Mouse (Mus musculus) midbrain, postnatal 0 days (tissue): ENCODE measurements around the gene Zfp131. TPM values are rescaled to one million over a fixed set of nuclear protein-coding genes. Genes with fewer than 3 reads are reported as not detected.

Experiments used
- ATAC-seq: fragments of 200-750 bp; cut with Nextera tagmentation; 2 replicates; pipeline ENCODE4 v1.8.0; 2017; ENCODE audit warnings: moderate number of reproducible peaks, mild to moderate bottlenecking, moderate TSS enrichment, moderate library complexity; ENCODE audit not compliant: low FRiP score
- DNase-seq: peaks from one replicate; pipeline ENCODE4 v3.0.0-alpha.2; 2015; ENCODE audit warnings: low spot score
- H3K27ac ChIP-seq: fragments of 300-500 bp; sonication (generic); 2 replicates; pipeline ENCODE4 v1.5.1; 2014; ENCODE audit warnings: low read depth, mild to moderate bottlenecking, low read length, mixed read lengths
- H3K27me3 ChIP-seq: fragments of 300-500 bp; sonication (generic); 2 replicates; pipeline ENCODE4 v1.6.1; 2014; ENCODE audit warnings: low read length, control low read depth, mixed read lengths; ENCODE audit not compliant: insufficient read depth
- H3K36me3 ChIP-seq: fragments of 300-500 bp; sonication (generic); 2 replicates; pipeline ENCODE4 v1.6.1; 2014; ENCODE audit warnings: low read length, control low read depth, mixed read lengths; ENCODE audit not compliant: insufficient read depth
- H3K4me1 ChIP-seq: fragments of 300-500 bp; sonication (generic); 2 replicates; pipeline ENCODE4 v1.6.1; 2014; ENCODE audit warnings: mild to moderate bottlenecking, control low read depth, antibody characterized with exemption, low read length, mixed read lengths; ENCODE audit not compliant: insufficient read depth
- H3K4me2 ChIP-seq: fragments of 300-500 bp; sonication (generic); 2 replicates; pipeline ENCODE4 v1.6.1; 2014; ENCODE audit warnings: low read depth, mild to moderate bottlenecking, low read length, mixed read lengths; ENCODE audit not compliant: poor library complexity, severe bottlenecking
- H3K4me3 ChIP-seq: fragments of 300-500 bp; sonication (generic); 2 replicates; pipeline ENCODE4 v1.5.1; 2014; ENCODE audit warnings: low read depth, mild to moderate bottlenecking, low read length, moderate library complexity
- H3K9ac ChIP-seq: fragments of 300-500 bp; sonication (generic); replicated peaks from 2 replicates; pipeline ENCODE4 v1.6.1; 2014; ENCODE audit warnings: mild to moderate bottlenecking, low read length, moderate library complexity, mixed read lengths; ENCODE audit not compliant: poor library complexity, severe bottlenecking
- H3K9me3 ChIP-seq: fragments of 300-500 bp; sonication (generic); 2 replicates; pipeline ENCODE4 v1.6.1; 2016; ENCODE audit warnings: low read length, control low read depth
- CTCF ChIP-seq: IDR thresholded peaks from 2 replicates; pipeline ENCODE4 v1.5.1; 2016; ENCODE audit warnings: antibody characterized with exemption, mild to moderate bottlenecking
- WGBS: fragments of 180-500 bp; shearing (Covaris S2); extraction: QIAGEN DNeasy Blood & Tissue Kit; methylation state at CpG from one replicate; pipeline ENCODE4 v1.1.7; 2014; 5-methylcytosine and 5-hydroxymethylcytosine counted together
- polyA plus RNA-seq: library from polyadenylated mRNA; unstranded; fragments of >200 nt; fragmentation: Nextera tagmentation; extraction: Ambion mirVana; gene quantifications from 2 replicates; pipeline ENCODE4 v1.2.1, GENCODE M21; 2015
- total RNA-seq: library from RNA; depleted of rRNA; stranded (reverse); fragments of >200 nt; gene quantifications from 2 replicates; pipeline ENCODE4 v1.2.3, GENCODE M21; 2014

Zfp131 gene
- total and polyA plus RNA-seq, 2 experiments from 2014 or later, result 25.9 to 26.4 TPM

- peak within 1 kb of the TSS; percentile 87 for H3K9ac ChIP-seq
- peak; percentile 12; the same call in 1 of the 2 replicates for TF ChIP-seq CTCF
- H3K4me2 ChIP-seq, result peak within 1 kb of the TSS; percentile 89
- no peaks in the 10 kb centered on the region for H3K27me3 ChIP-seq
- peaks cover under 1% of the 10 kb centered on the region; the same call in 1 of the 2 replicates for H3K36me3 ChIP-seq
- WGBS, result 1% methylated on average over 42 of the region's 43 CpGs
- peaks cover 8% of the 10 kb centered on the region; the same call in 1 of the 2 replicates for H3K4me1 ChIP-seq
- H3K4me3 ChIP-seq, result peak within 1 kb of the TSS; percentile 77
- H3K9me3 ChIP-seq, result no peaks in the 10 kb centered on the region
- DNase-seq (peak; percentile 95), ATAC-seq (peak; percentile 95)
- H3K27ac ChIP-seq, result peak within 1 kb of the TSS; percentile 86
These were observed 34.8 kb downstream of the Zfp131 start, which contains the start of gene Nim1k for GRCm38 (mm10) chr13:119755681-119756471. Nim1k (minus strand) TSS chr13:119755882.

- no peak for TF ChIP-seq CTCF
- ATAC-seq (peak; percentile 71), DNase-seq (peak; percentile 9)
- H3K36me3 ChIP-seq, result no peaks in the 10 kb centered on the region
- peaks cover 8% of the 10 kb centered on the region; the same call in 1 of the 2 replicates for H3K4me1 ChIP-seq
- peak overlapping the region; percentile 86 for H3K27ac ChIP-seq
- H3K4me3 ChIP-seq, result peak overlapping the region; percentile 77
- peak overlapping the region; percentile 87 for H3K9ac ChIP-seq
- no peaks in the 10 kb centered on the region for H3K9me3 ChIP-seq
- H3K4me2 ChIP-seq, result peak overlapping the region; percentile 89
- WGBS, result under 1% methylated on average over 16 of the region's 16 CpGs
- no peaks in the 10 kb centered on the region for H3K27me3 ChIP-seq
These were observed 35.5 kb downstream of the Zfp131 start for GRCm38 (mm10) chr13:119755141-119755547.

GRCm38 (mm10) chr13:119754635-119755020 lies 36.1 kb downstream of the Zfp131 start:
- H3K9ac ChIP-seq, result peak overlapping the region; percentile 87
- H3K36me3 ChIP-seq, result no peaks in the 10 kb centered on the region
- ATAC-seq (no peak), DNase-seq (peak; percentile 8)
- H3K4me2 ChIP-seq, result peak overlapping the region; percentile 89
- 21% methylated on average over 3 of the region's 3 CpGs for WGBS
- no peaks in the 10 kb centered on the region for H3K9me3 ChIP-seq
- no peak for TF ChIP-seq CTCF
- H3K4me1 ChIP-seq, result peaks cover 8% of the 10 kb centered on the region; the same call in 1 of the 2 replicates
- peak overlapping the region; percentile 77 for H3K4me3 ChIP-seq
- peak overlapping the region; percentile 86; the same call in 1 of the 2 replicates for H3K27ac ChIP-seq
- no peaks in the 10 kb centered on the region for H3K27me3 ChIP-seq

DNA sequence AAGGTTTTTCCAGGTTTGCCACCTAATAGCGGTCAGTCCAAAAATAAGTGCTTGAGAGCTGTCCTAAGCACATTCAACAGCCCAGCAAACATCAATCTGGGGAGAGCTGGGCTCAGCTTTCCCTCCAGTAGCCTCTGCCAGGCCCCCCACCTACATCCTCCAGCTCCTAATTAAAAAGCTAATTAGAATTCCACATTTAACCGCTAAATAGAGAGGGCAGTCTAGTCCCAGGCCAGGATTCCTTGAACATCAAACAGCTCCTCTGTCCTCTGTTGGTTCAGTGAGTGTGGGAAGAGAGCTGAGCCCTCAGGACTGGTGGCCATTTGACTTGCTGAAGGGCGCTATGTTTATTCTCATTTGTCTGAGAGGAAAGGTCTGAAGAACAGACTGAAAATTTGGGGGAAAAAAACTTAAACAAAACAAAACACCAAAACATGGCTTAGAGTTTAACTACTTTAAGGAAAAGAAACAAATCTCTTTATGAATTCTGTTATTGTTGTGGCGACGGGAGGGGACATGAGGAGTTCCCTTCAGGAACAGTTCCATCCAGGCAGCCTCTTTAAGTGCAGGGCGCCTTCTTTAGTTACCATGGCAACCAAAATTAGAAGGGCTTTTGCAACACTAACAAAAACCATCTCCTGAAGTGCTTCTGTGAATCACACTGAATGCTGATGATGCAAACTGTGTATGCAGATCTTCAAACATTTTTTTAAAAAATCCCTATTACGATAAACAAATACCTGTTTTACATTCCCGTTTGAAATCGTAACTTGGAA lies 36.6 kb downstream of the Zfp131 start:
- Histone ChIP-seq H3K27ac (peak overlapping the region; percentile 86; the same call in 1 of the 2 replicates), H3K4me3 (no peak overlapping the region; the same call in 1 of the 2 replicates), H3K9ac (no peak overlapping the region), H3K4me1 (peaks cover 8% of the 10 kb centered on the region; the same call in 1 of the 2 replicates), H3K27me3 (no peaks in the 10 kb centered on the region), H3K36me3 (no peaks in the 10 kb centered on the region), H3K4me2 (peak overlapping the region; percentile 89), H3K9me3 (no peaks in the 10 kb centered on the region)
- WGBS, result 43% methylated on average over 9 of the region's 9 CpGs
- TF ChIP-seq CTCF, result no peak
- peak; percentile 67 for DNase-seq
- ATAC-seq, result no peak

GRCm38 (mm10) chr13:119746930-119747329 lies 43.8 kb downstream of the Zfp131 start:
- no peak overlapping the region for H3K27ac ChIP-seq
- 90% methylated on average over 4 of the region's 4 CpGs for WGBS
- H3K36me3 ChIP-seq, result no peaks in the 10 kb centered on the region
- H3K4me2 ChIP-seq, result no peak overlapping the region
- no peak overlapping the region for H3K4me3 ChIP-seq
- DNase-seq, result no peak
- peaks cover 2% of the 10 kb centered on the region; the same call in 1 of the 2 replicates for H3K4me1 ChIP-seq
- no peak overlapping the region for H3K9ac ChIP-seq
- ATAC-seq, result no peak
- no peaks in the 10 kb centered on the region for H3K9me3 ChIP-seq
- TF ChIP-seq CTCF, result no peak
- no peaks in the 10 kb centered on the region for H3K27me3 ChIP-seq
